Mouse (Mus musculus) heart, embryonic 12.5 days (tissue): ENCODE measurements around the gene Jph2. TPM values are rescaled to one million over a fixed set of nuclear protein-coding genes. Genes with fewer than 3 reads are reported as not detected.

Experiments
- ATAC-seq: fragments of 200-750 bp; cut with Nextera tagmentation; 2 replicates; pipeline ENCODE4 v1.8.0; 2017; ENCODE audit warnings: moderate TSS enrichment, moderate library complexity; ENCODE audit not compliant: insufficient number of reproducible peaks, low FRiP score
- H3K27ac ChIP-seq: fragments of 300-500 bp; sonication (generic); 2 replicates; pipeline ENCODE4 v1.5.1; 2016; ENCODE audit warnings: mild to moderate bottlenecking, moderate library complexity; ENCODE audit not compliant: poor library complexity, severe bottlenecking
- H3K27me3 ChIP-seq: fragments of 300-500 bp; sonication (generic); replicated peaks from 2 replicates; pipeline ENCODE4 v1.6.1; 2016; ENCODE audit warnings: mild to moderate bottlenecking, moderate library complexity
- H3K36me3 ChIP-seq: fragments of 300-500 bp; sonication (generic); 2 replicates; pipeline ENCODE4 v1.6.1; 2016; ENCODE audit warnings: mild to moderate bottlenecking, moderate library complexity
- H3K4me1 ChIP-seq: fragments of 300-500 bp; sonication (generic); replicated peaks from 2 replicates; pipeline ENCODE4 v1.6.1; 2016; ENCODE audit warnings: mild to moderate bottlenecking
- H3K4me2 ChIP-seq: fragments of 300-500 bp; sonication (generic); 2 replicates; pipeline ENCODE4 v1.6.1; 2016; ENCODE audit warnings: mild to moderate bottlenecking, moderate library complexity
- H3K4me3 ChIP-seq: fragments of 300-500 bp; sonication (generic); 2 replicates; pipeline ENCODE4 v1.5.1; 2016; ENCODE audit warnings: mild to moderate bottlenecking
- H3K9ac ChIP-seq: fragments of 300-500 bp; sonication (generic); 2 replicates; pipeline ENCODE4 v1.6.1; 2016; ENCODE audit warnings: mild to moderate bottlenecking, moderate library complexity
- H3K9me3 ChIP-seq: fragments of 300-500 bp; sonication (generic); replicated peaks from 2 replicates; pipeline ENCODE4 v1.6.1; 2016; ENCODE audit warnings: mild to moderate bottlenecking, moderate library complexity
- WGBS: fragments of 180-500 bp; shearing (Covaris S2); methylation state at CpG from one replicate; pipeline ENCODE4 v1.1.7; 2016; 5-methylcytosine and 5-hydroxymethylcytosine counted together
- polyA plus RNA-seq: library from polyadenylated mRNA; unstranded; fragments of >200 nt; fragmentation: Nextera tagmentation; extraction: Ambion mirVana; gene quantifications from 2 replicates; pipeline ENCODE4 v1.2.1, GENCODE M21; 2016

The Jph2 gene
- 62.5 and 62.7 TPM in 2 replicates for polyA plus RNA-seq

DNA sequence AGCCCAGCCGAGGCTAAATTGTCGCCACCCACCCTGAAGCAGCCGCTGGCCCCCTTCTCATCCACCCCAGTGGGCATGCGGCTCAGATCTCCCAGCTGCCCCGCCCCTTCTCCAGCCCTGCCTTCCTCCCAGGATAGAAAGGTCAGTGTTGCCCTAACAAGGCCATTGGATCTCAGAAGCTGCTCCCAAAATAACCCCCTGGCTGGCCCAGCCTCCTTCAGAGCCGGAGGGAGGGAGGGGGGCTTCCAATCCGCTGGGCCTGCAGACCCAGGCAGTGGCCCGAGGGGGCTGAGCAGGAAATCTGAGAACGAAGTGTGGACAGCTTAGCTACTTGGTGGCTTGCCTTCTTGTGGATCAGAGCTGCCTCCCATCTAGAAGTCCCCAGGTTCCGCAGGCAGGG lies at the start of gene Jph2:
TSS of gene Jph2 (minus strand) at position 89 of the 400 bp plus-strand sequence.
- Histone ChIP-seq H3K27me3 (no peaks in the 10 kb centered on the region), H3K4me1 (peaks cover 24% of the 10 kb centered on the region), H3K4me2 (peak within 1 kb of the TSS; percentile 71), H3K27ac (peak within 1 kb of the TSS; percentile 97), H3K9me3 (no peaks in the 10 kb centered on the region), H3K36me3 (peaks cover 4% of the 10 kb centered on the region; the same call in 1 of the 2 replicates), H3K4me3 (peak within 1 kb of the TSS; percentile 79), H3K9ac (peak within 1 kb of the TSS; percentile 97)
- ATAC-seq, result peak; percentile 83
- WGBS, result 3% methylated on average over 10 of the region's 10 CpGs

DNA sequence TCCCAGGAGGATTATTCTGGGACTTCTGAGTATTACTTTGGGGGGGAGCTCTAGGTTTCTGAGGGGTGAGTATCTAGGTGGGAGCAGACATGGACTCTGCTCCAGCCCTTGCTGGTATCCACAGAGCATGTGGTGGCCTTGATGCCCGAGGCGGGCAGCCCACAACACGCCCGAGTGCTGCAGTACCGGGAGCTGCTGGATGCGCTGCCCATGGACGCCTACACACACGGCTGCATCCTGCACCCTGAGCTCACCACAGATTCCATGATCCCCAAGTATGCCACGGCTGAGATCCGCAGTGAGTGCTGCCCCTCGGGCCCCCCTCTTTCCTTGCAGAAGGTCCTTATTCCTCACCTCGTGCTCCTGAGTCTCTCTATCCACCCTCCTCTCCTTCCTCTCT lies 49.6 kb upstream of the Jph2 start:
- Histone ChIP-seq H3K27me3 (peaks cover 51% of the 10 kb centered on the region), H3K9ac (no peak overlapping the region), H3K4me1 (no peaks in the 10 kb centered on the region), H3K4me2 (no peak overlapping the region), H3K4me3 (no peak overlapping the region), H3K9me3 (no peaks in the 10 kb centered on the region), H3K27ac (no peak overlapping the region), H3K36me3 (no peaks in the 10 kb centered on the region)
- 74% methylated on average over 12 of the region's 12 CpGs for WGBS
- ATAC-seq, result no peak

DNA sequence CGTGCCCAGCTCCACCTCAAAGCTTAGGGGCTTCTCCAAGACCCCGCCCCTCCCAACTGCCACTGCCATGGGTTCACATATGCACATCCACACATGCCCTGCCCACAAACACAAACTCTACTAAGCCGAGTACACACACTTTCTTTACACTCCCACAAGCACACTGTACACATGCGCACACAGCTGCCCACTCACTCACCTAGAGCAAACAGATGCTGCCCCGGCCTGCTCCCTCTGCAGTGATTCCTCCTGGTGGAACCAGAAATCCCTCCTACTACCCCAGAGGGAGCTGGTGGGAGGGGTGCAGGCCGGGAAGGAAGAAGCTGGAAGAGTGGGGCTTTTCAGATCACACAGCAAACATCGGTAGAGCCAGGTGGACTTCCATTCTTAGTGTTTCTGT lies 46.2 kb upstream of the Jph2 start:
- ATAC-seq, result no peak
- peaks cover 43% of the 10 kb centered on the region for H3K27me3 ChIP-seq
- no peak overlapping the region for H3K4me2 ChIP-seq
- H3K9me3 ChIP-seq, result no peaks in the 10 kb centered on the region
- no peak overlapping the region for H3K4me3 ChIP-seq
- 59% methylated on average over 7 of the region's 7 CpGs for WGBS
- no peaks in the 10 kb centered on the region for H3K36me3 ChIP-seq
- H3K27ac ChIP-seq, result no peak overlapping the region
- no peak overlapping the region for H3K9ac ChIP-seq
- no peaks in the 10 kb centered on the region for H3K4me1 ChIP-seq

DNA sequence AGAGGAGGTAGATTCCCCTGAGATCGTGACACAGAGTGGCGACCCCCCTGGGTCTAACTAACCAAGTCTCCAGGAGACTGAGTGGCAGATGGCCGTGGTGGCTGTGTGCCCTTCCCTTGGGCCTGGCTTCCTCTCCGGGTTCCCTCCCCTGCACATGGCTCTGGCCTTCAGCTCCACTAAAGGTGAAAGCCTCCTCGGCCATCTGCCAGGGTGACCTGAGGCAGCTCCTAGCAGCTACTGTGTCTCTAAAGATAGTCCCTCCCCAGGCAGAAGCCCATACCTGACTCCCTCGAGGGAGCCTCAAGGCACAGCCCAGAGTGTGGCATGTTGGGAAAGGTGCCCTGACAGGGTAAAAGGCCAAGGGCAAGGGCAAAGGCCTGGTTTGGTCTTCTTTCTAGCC lies 45.8 kb upstream of the Jph2 start:
- WGBS, result 53% methylated on average over 6 of the region's 6 CpGs
- H3K27me3 ChIP-seq, result peaks cover 48% of the 10 kb centered on the region
- H3K4me2 ChIP-seq, result no peak overlapping the region
- H3K36me3 ChIP-seq, result no peaks in the 10 kb centered on the region
- no peak overlapping the region for H3K9ac ChIP-seq
- peaks cover 2% of the 10 kb centered on the region for H3K4me1 ChIP-seq
- H3K9me3 ChIP-seq, result no peaks in the 10 kb centered on the region
- ATAC-seq, result no peak
- H3K27ac ChIP-seq, result no peak overlapping the region
- H3K4me3 ChIP-seq, result no peak overlapping the region

DNA sequence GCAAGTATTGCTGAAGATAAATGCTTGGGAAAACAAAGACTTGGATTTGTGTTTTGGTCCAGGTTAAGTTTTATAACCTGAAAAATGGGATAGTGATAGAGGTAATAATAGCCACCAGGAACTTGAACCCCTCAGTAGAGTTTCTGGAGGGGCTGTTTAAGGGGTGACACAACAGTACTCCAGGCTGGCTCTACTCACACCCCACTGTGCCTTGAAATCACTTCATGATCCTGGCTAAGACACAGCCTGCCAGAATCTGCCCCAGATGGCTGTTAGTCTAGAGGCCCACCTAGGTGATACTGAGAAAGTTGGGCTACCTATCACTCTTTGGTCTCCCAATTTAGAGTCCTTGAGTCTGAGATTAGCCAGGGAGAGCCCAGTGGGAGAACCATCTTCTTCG lies 41.7 kb upstream of the Jph2 start:
- Histone ChIP-seq H3K4me2 (no peak overlapping the region), H3K9me3 (no peaks in the 10 kb centered on the region), H3K27me3 (peaks cover 50% of the 10 kb centered on the region), H3K4me3 (no peak overlapping the region), H3K4me1 (peaks cover 7% of the 10 kb centered on the region), H3K9ac (no peak overlapping the region), H3K36me3 (no peaks in the 10 kb centered on the region), H3K27ac (no peak overlapping the region)
- 64% methylated on average over 1 of the region's 1 CpGs for whole genome bisulfite sequencing
- no peak for ATAC-seq

DNA sequence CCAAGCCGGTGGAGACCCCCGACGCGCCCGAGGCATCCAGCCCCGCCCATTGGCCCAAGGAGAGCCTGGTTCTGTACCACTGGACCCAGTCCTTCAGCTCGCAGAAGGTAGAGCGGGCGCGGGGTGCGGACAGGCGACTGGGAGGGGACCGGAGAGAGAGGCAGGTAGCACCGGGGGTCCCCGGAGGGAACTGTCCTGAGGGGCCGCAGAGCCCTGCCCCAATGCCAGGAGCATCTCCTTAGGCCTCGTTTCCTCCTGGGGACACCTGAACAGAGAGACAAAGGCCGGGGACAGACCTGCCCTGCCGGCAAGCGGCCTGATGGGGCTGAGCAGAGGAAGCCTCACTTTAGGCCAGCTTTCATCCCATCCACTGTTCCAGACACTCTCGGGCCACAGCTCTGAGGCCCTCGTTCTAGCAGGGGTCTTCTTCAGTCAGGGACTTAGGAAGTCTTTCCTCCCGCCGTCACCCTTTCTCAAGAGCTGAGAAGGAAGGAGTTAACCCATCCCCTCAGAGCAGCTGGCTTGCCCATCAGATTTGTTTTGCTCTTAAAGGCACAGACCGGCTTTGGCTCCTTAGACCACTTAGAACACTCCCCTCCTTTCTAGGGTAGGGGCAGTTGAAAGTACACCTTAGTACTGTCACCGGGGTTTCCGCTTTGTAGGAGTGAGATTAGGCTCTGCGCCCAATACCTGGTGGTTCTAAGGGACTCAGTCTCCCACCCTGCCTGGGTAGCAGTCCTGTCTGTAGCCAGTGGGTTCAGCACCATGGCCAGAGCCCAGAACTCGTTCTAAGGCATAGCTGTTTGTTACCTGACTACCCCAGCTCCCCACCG lies 41.0 kb upstream of the Jph2 start:
- Histone ChIP-seq H3K9ac (no peak overlapping the region), H3K36me3 (no peaks in the 10 kb centered on the region), H3K9me3 (no peaks in the 10 kb centered on the region), H3K4me1 (peaks cover 7% of the 10 kb centered on the region), H3K27ac (no peak overlapping the region), H3K4me3 (peak overlapping the region; percentile 34), H3K4me2 (peak overlapping the region; percentile 65), H3K27me3 (peaks cover 49% of the 10 kb centered on the region)
- 0 out of 2 replicates have a peak, but pooled peaks have one; percentile 45 for ATAC-seq
- 1% methylated on average over 30 of the region's 30 CpGs for WGBS

DNA sequence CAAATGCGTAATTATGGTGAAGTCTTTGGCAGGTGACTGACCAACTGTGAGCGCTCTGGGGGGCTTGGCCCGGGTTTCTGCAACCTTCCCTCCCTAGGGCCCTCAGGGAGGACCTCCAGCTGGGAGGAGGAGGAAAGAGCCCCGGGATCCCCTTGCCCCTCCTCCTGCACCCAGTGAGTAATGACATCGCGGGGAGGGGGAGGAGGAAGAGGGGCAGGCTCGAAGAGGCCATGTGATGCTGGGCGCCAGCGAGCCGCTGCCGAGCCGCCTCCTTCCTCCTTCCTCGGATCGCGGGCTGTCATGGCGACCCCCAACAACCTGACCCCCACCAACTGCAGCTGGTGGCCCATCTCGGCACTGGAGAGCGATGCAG lies 40.4 kb upstream of the Jph2 start, which contains the start of gene Gdap1l1:
TSS of gene Gdap1l1 (plus strand) at position 231 of the 373 bp plus-strand sequence.
- Histone ChIP-seq H3K9me3 (no peaks in the 10 kb centered on the region), H3K36me3 (no peaks in the 10 kb centered on the region), H3K4me2 (peak within 1 kb of the TSS; percentile 65), H3K27me3 (peaks cover 43% of the 10 kb centered on the region), H3K9ac (no peak within 1 kb of the TSS), H3K4me3 (peak within 1 kb of the TSS; percentile 34), H3K4me1 (peaks cover 7% of the 10 kb centered on the region), H3K27ac (no peak within 1 kb of the TSS)
- ATAC-seq, result no peak
- WGBS, result under 1% methylated on average over 18 of the region's 18 CpGs

DNA sequence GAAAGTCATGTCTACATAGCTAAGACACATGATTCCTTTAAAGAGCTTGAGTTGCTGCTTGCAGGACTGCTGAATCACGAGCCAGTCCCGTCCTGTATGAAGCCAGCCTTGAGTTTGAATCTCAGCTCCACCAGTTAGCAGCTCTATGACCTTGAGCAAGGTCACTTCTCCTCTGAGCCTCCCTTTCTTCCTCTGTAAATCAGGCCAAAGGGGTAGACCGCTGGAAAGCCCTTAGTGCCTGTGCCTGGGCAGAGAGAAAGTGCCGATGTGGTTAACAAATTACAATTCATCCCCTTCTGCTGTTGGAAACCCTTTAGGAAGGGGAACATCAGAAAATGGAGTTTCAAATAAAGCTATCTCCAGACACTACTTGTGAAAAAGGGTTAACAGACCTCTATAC lies 40.0 kb upstream of the Jph2 start:
- Histone ChIP-seq H3K4me1 (peaks cover 7% of the 10 kb centered on the region), H3K4me2 (peak overlapping the region; percentile 65), H3K9me3 (no peaks in the 10 kb centered on the region), H3K27me3 (peaks cover 43% of the 10 kb centered on the region), H3K27ac (no peak overlapping the region), H3K9ac (no peak overlapping the region), H3K4me3 (peak overlapping the region; percentile 34; the same call in 1 of the 2 replicates), H3K36me3 (no peaks in the 10 kb centered on the region)
- 38% methylated on average over 4 of the region's 4 CpGs for WGBS
- ATAC-seq, result no peak

DNA sequence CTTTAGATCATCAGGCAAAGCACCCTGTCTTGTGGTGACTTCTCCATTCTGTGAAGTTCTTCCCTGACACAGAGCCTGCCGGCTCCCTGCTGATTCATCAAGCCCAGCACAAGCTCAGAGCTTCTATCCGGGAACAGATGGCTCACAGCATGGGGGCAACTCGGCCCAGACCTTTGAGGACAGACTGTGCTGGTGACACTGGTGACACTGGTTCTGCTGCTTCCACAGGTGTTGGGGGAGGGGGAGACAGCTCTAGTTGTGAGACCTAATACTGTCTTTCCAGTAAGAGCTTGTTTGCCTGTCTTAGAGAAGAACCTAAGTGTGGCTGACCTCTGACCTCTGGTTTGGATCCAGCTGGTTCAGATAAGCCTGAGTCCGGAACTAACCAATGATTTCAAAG lies 36.2 kb upstream of the Jph2 start:
- 18% methylated on average over 4 of the region's 4 CpGs for WGBS
- Histone ChIP-seq H3K4me3 (no peak overlapping the region), H3K9me3 (no peaks in the 10 kb centered on the region), H3K4me2 (no peak overlapping the region), H3K4me1 (peaks cover 7% of the 10 kb centered on the region), H3K27ac (no peak overlapping the region), H3K9ac (no peak overlapping the region), H3K36me3 (no peaks in the 10 kb centered on the region), H3K27me3 (peaks cover 25% of the 10 kb centered on the region)
- ATAC-seq, result no peak; the same call in 1 of the 2 replicates

DNA sequence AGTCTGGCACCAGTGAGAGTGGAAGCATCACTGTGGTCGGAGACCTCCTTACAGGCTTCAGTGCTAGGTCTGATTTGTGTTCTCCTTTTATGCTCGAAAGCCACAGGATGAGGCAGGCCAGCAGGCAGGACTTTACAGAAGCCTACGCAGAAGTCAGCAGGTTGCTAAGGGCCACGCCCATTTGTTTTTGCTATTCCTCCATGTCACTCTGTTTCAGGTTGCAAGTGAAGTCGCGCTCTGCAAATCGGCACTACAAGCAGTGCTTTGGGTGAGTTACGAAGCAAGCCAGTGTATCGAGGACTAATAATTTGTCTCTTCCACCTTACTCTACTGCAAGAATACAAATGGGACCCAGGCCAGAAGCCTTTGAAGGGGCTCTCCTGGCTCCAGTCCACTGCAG lies 33.5 kb upstream of the Jph2 start:
- H3K9ac ChIP-seq, result no peak overlapping the region
- ATAC-seq, result no peak
- no peaks in the 10 kb centered on the region for H3K4me1 ChIP-seq
- 79% methylated on average over 9 of the region's 9 CpGs for WGBS
- H3K36me3 ChIP-seq, result no peaks in the 10 kb centered on the region
- no peaks in the 10 kb centered on the region for H3K9me3 ChIP-seq
- H3K4me2 ChIP-seq, result no peak overlapping the region
- H3K27me3 ChIP-seq, result peaks cover 5% of the 10 kb centered on the region; the same call in 1 of the 2 replicates
- no peak overlapping the region for H3K27ac ChIP-seq
- H3K4me3 ChIP-seq, result no peak overlapping the region

DNA sequence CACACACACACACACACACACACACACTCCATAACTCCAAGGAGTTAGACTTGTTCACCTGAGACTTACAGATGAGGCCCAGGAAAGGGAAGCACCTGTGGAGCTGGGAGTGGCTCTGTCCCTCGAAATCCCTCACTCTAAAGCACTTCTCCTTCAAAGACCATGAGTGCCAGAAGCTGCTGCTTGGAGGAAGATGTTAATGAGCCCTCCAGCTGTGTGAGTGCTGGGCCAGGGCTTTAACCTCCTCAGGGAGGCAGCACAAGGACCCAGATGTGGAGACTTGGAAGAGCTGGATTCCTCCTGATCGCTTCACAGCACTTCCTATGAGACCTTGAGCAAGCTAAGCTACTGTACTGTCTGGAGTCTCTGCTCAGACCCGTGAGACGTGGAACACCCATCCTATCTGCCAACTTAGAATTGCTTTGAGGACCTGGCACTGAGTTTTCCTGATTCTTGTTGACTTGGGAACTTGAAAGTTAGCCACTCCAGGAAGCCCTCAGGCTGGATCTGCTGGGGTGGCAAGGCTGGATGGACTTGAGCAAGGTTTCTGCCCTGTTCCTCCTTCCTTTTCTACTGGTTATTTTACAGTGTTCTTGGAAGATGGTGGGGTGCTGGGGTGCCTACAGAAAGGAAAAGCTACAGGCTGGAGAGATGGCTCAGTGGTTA lies 30.7 kb upstream of the Jph2 start:
- no peak overlapping the region for H3K27ac ChIP-seq
- H3K27me3 ChIP-seq, result peaks cover 5% of the 10 kb centered on the region; the same call in 1 of the 2 replicates
- H3K36me3 ChIP-seq, result no peaks in the 10 kb centered on the region
- WGBS, result 32% methylated on average over 4 of the region's 4 CpGs
- H3K4me2 ChIP-seq, result no peak overlapping the region
- no peaks in the 10 kb centered on the region for H3K9me3 ChIP-seq
- no peak overlapping the region for H3K4me3 ChIP-seq
- no peak for ATAC-seq
- H3K4me1 ChIP-seq, result no peaks in the 10 kb centered on the region
- no peak overlapping the region for H3K9ac ChIP-seq
